19 mouse cellular contexts compared by ENCODE assay signal in genomic region chr6:52712563-52712962, GRCm38 (mm10). TPM values are rescaled to one million over a fixed set of nuclear protein-coding genes. Genes with fewer than 3 reads are reported as not detected.
DNase-seq lines count a peak whose midpoint lies in the region; ATAC-seq and TF ChIP-seq lines count a peak whose summit lies in the region.
"Had no signal": no experiment of that assay in that cellular context is flagged by ENCODE, and none has a peak within 500 bp of the region (broad histone marks: within the 10 kb centered on the region; RNA-seq: fewer than 3 reads in every experiment).

No protein-coding gene starts in this region.

- H3K9me3 ChIP-seq in liver, postnatal 0 days (ENCODE audit: low read length): no peaks in the 10 kb centered on the region
- no peaks in the 10 kb centered on the region for H3K9me3 ChIP-seq in midbrain, embryonic 11.5 days (ENCODE audit: control insufficient read depth, low read length)
- H3K9me3 ChIP-seq: embryonic facial prominence, embryonic 12.5 days; heart, embryonic 10.5 days; hindbrain, embryonic 10.5 days; limb, embryonic 10.5 days; stomach, embryonic 15.5 days had no signal

- no peak for TF ChIP-seq CTCF in liver, postnatal 0 days (IDR thresholded peaks at IDR 0.05; ENCODE audit: low read depth)
- no peak for TF ChIP-seq CTCF in heart, adult 2 months (IDR thresholded peaks at IDR 0.05)

- H3K36me3 ChIP-seq in liver, postnatal 0 days (replicated peaks; ENCODE audit: insufficient read depth, low read length): no peaks in the 10 kb centered on the region
- no peaks in the 10 kb centered on the region for H3K36me3 ChIP-seq in midbrain, embryonic 11.5 days (ENCODE audit: control insufficient read depth, insufficient read depth, low read length)
- H3K36me3 ChIP-seq in heart, adult 2 months (ENCODE audit: control insufficient read depth, insufficient read depth, low read length): peaks cover 5% of the 10 kb centered on the region
- H3K36me3 ChIP-seq: embryonic facial prominence, embryonic 12.5 days; heart, embryonic 10.5 days; hindbrain, embryonic 10.5 days; limb, embryonic 10.5 days; stomach, embryonic 15.5 days had no signal

- ATAC-seq in granulocyte monocyte progenitor cell, adult 5-6 weeks (replicated peaks; ENCODE audit: poor library complexity, severe bottlenecking): peak; percentile 30
- no peak for ATAC-seq in liver, postnatal 0 days
- ATAC-seq in midbrain, embryonic 11.5 days (ENCODE audit: low FRiP score): no peak
- ATAC-seq in frontal cortex, adult (ENCODE audit: low TSS enrichment): no peak

- 0 out of 2 replicates have a peak overlapping the region, but pooled peaks have one; percentile 69 for H3K4me3 ChIP-seq in liver, postnatal 0 days (ENCODE audit: low read depth, low read length)
- no peak overlapping the region for H3K4me3 ChIP-seq in midbrain, embryonic 11.5 days (ENCODE audit: low read depth, low read length)
- no peak overlapping the region for H3K4me3 ChIP-seq in heart, adult 2 months

- peaks cover 2% of the 10 kb centered on the region for H3K79me2 ChIP-seq in heart, adult 2 months (replicated peaks; ENCODE audit: control insufficient read depth, insufficient read depth, low read length)

- no peaks in the 10 kb centered on the region for H3K27me3 ChIP-seq in liver, postnatal 0 days (ENCODE audit: insufficient read depth, low read length)
- no peaks in the 10 kb centered on the region for H3K27me3 ChIP-seq in midbrain, embryonic 11.5 days (ENCODE audit: control insufficient read depth, insufficient read depth, low read length)
- no peaks in the 10 kb centered on the region for H3K27me3 ChIP-seq in heart, adult 2 months (ENCODE audit: control insufficient read depth, insufficient read depth, low read length)
- H3K27me3 ChIP-seq: embryonic facial prominence, embryonic 12.5 days; stomach, embryonic 15.5 days had no signal

- DNase-seq in 416B (ENCODE audit: low read depth) (peak; percentile 88), A20 (ENCODE audit: low read depth, low spot score) (peak; percentile 29)
- DNase-seq in liver, postnatal 0 days: no peak
- DNase-seq in midbrain, embryonic 11.5 days (ENCODE audit: low spot score, missing footprints): no peak
- DNase-seq in heart, adult 2 months: no peak
- DNase-seq: cerebellum, adult 8-10 months; gastrocnemius, postnatal 36 days; kidney, adult 8-10 months; kidney, postnatal 14 days; lung, adult 18-20 months; lung, postnatal 14 days; retina, postnatal 1 day had no signal

- peak overlapping the region; percentile 70 for H3K4me2 ChIP-seq in liver, postnatal 0 days (ENCODE audit: low read depth, low read length)
- no peak overlapping the region for H3K4me2 ChIP-seq in midbrain, embryonic 11.5 days

- H3K4me1 ChIP-seq in liver, postnatal 0 days (ENCODE audit: insufficient read depth): peaks cover 10% of the 10 kb centered on the region; the same call in 1 of the 2 replicates
- H3K4me1 ChIP-seq in midbrain, embryonic 11.5 days (ENCODE audit: control insufficient read depth, insufficient read depth, low read length): no peaks in the 10 kb centered on the region; the same call in 1 of the 2 replicates
- H3K4me1 ChIP-seq in heart, adult 2 months (ENCODE audit: control insufficient read depth, insufficient read depth, low read length): no peaks in the 10 kb centered on the region; the same call in 1 of the 2 replicates

- 35% methylated on average over 2 of the region's 2 CpGs for WGBS in liver, postnatal 0 days (ENCODE audit: insufficient replicate concordance)
- 81% methylated on average over 2 of the region's 2 CpGs for WGBS in midbrain, embryonic 11.5 days
- 59% methylated on average over 2 of the region's 2 CpGs for WGBS in heart, adult 2 months

- no peak for TF ChIP-seq POLR2A in heart, adult 2 months (IDR thresholded peaks at IDR 0.05; ENCODE audit: insufficient read depth, low read depth, low read length)

- no peak overlapping the region for H3K9ac ChIP-seq in liver, postnatal 0 days (replicated peaks)
- no peak overlapping the region for H3K9ac ChIP-seq in midbrain, embryonic 11.5 days (ENCODE audit: low read length)
- H3K9ac ChIP-seq in heart, adult 2 months (ENCODE audit: low read depth, low read length): no peak overlapping the region

- TF ChIP-seq EP300 in liver, postnatal 0 days (IDR thresholded peaks at IDR 0.05; ENCODE audit: low read depth): no peak
- no peak for TF ChIP-seq EP300 in heart, adult 2 months (IDR thresholded peaks at IDR 0.05; ENCODE audit: insufficient read depth, low read depth, low read length)

- peak overlapping the region; percentile 97; the same call in 1 of the 2 replicates for H3K27ac ChIP-seq in liver, postnatal 0 days (ENCODE audit: low read depth)
- H3K27ac ChIP-seq in midbrain, embryonic 11.5 days (ENCODE audit: low read depth, low read length): no peak overlapping the region
- no peak overlapping the region for H3K27ac ChIP-seq in heart, adult 2 months
- H3K27ac ChIP-seq: embryonic facial prominence, embryonic 12.5 days; limb, embryonic 10.5 days had no signal

- intact Hi-C loops in heart, adult 2 months (cut with DNase I): loop anchor here (10.0 kb wide), 2 partner anchors 698 to 1538 kb away; partner anchors contain the start of gene Skap2

RNA-seq across cellular contexts. Expression of gene Tax1bp1, which starts 1.0 kb away (rescaled TPM):
- 155 and 165 TPM in 2 replicates for total RNA-seq in granulocyte monocyte progenitor cell, adult 5-6 weeks (2014; fragmentation: Nextera tagmentation)
- 339 and 381 TPM in 2 replicates for total RNA-seq in granulocyte monocyte progenitor cell, adult 5-6 weeks (2017)
- 110 and 117 TPM in 2 replicates for polyA plus RNA-seq in liver, postnatal 0 days (2015; fragmentation: Nextera tagmentation; extraction: Ambion mirVana)
- polyA plus RNA-seq in midbrain, embryonic 11.5 days (2014; fragmentation: Nextera tagmentation; extraction: Ambion mirVana): 144 and 155 TPM in 2 replicates
- 100 to 1,000 TPM; 110 to 124 TPM for total RNA-seq in heart, adult 2 months (2021)
- 26.1 and 50.9 TPM in 2 replicates for polyA plus RNA-seq in heart, adult 2 months (2012; rRNA removed)

Comparison
In these comparisons a context has a peak if more than half of its experiments do, and no peak if none do; other contexts are left out.
1. DNase-seq: peak in 416B (single experiment) and A20 (single experiment); none in liver, postnatal 0 days (single experiment), midbrain, embryonic 11.5 days (single experiment) and heart, adult 2 months (0 of 2).